8 mouse cellular contexts compared by ENCODE assay signal in the genomic region with DNA sequence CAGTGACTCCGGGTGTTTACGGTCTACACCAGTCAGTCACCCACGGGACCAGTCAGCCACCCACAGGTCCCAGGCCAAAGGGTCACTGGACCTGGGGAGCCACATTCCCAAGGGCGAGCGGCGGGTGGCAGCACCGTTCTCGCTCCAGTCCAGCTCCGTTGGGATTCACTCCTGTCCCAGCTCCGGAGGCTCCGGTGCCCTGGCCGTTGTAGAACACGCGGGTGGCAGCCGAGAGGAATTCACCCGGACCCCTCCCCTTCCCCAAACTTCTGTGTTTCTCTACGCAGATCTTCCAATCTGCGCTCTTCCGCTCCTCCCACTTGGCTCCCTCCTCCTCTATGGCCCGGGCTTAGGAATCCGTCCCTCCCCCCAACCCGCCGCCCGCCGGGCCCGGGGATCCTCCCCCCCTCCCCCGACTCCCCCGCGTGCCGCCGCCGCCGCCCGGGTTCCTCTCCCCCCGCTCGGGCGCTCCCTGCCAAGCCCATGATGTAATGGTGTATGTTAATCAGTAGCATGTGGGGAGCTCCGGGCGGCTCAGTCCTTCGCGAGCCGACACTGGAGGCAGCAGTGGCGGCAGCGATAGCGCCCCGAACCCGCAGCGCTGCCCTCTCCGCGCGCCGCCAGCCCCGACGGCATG. TPM values are rescaled to one million over a fixed set of nuclear protein-coding genes. Genes with fewer than 3 reads are reported as not detected.
DNase-seq lines count a peak whose midpoint lies in the region; ATAC-seq and TF ChIP-seq lines count a peak whose summit lies in the region.

A gene (plus strand): TSS at position 424 of the 637 bp plus-strand sequence.

- DNase-seq in adipocyte (ENCODE audit: low spot score) = peak; percentile 78
- peak; percentile 85 for DNase-seq in embryo, embryonic 10.5 days (ENCODE audit: low spot score)
- DNase-seq in gastrocnemius, postnatal 14 days = peak; percentile 90
- peak; percentile 74 for DNase-seq in hindbrain, postnatal 0 days (ENCODE audit: low spot score)
- peak; percentile 46 to 64 for DNase-seq in left cerebral cortex, adult 8-10 months (ENCODE audit: low spot score in 2 of 2)
- peak; percentile 80 to 81 for DNase-seq in right cerebral cortex, postnatal 10 days (ENCODE audit: low spot score in 2 of 2)
- peak; percentile 79 to 81 for DNase-seq in urinary bladder, postnatal 4 days (ENCODE audit: low spot score in 2 of 2)

- no peaks in the 10 kb centered on the region for H3K9me3 ChIP-seq in hindbrain, postnatal 0 days (ENCODE audit: low read length)

- H3K27me3 ChIP-seq in hindbrain, postnatal 0 days (ENCODE audit: insufficient read depth, low read length) = no peaks in the 10 kb centered on the region

- peak; percentile 49 for TF ChIP-seq CTCF in hindbrain, postnatal 0 days (IDR thresholded peaks at IDR 0.05; ENCODE audit: low read depth)

- 2% methylated on average over 40 of the region's 54 CpGs for WGBS in hindbrain, postnatal 0 days
- under 1% methylated on average over 36 of the region's 54 CpGs for WGBS in macrophage (ENCODE audit: missing documents)

- H3K4me3 ChIP-seq in hindbrain, postnatal 0 days (ENCODE audit: low read length) = peak within 1 kb of the TSS; percentile 60
- H3K4me3 ChIP-seq in macrophage (ENCODE audit: inconsistent target) = peak within 1 kb of the TSS; percentile 42; the same call in 1 of the 2 replicates

- no peaks in the 10 kb centered on the region for H3K36me3 ChIP-seq in hindbrain, postnatal 0 days (ENCODE audit: insufficient read depth, low read length)
- H3K36me3 ChIP-seq in macrophage (ENCODE audit: inconsistent target) = no peaks in the 10 kb centered on the region

- peak within 1 kb of the TSS; percentile 66 for H3K9ac ChIP-seq in hindbrain, postnatal 0 days (replicated peaks; ENCODE audit: low read length)

- H3K79me2 ChIP-seq in macrophage (ENCODE audit: inconsistent target) = no peaks in the 10 kb centered on the region

- H3K4me1 ChIP-seq in hindbrain, postnatal 0 days (ENCODE audit: insufficient read depth, low read length) = no peaks in the 10 kb centered on the region

- intact Hi-C loops in gastrocnemius, postnatal 14 days (cut with DNase I; ENCODE audit: low total_unique reads) = loop anchor here (5.0 kb wide), 1 partner anchor 120 kb away; no protein-coding TSS in a partner anchor

- peak; percentile 67 for ATAC-seq in hindbrain, postnatal 0 days

- H3K4me2 ChIP-seq in hindbrain, postnatal 0 days (ENCODE audit: low read depth, low read length) = peak within 1 kb of the TSS; percentile 99

- peak within 1 kb of the TSS; percentile 64; the same call in 1 of the 2 replicates for H3K27ac ChIP-seq in hindbrain, postnatal 0 days
- no peak within 1 kb of the TSS for H3K27ac ChIP-seq in macrophage

RNA-seq across cellular contexts. Expression of the gene that starts here (rescaled TPM):
- 10 to 100 TPM; 29.2 to 42.4 TPM for total RNA-seq in gastrocnemius, postnatal 14 days (2021)
- 14.3 and 14.7 TPM in 2 replicates for total RNA-seq in hindbrain, postnatal 0 days (2014; rRNA removed)
- 4.4 and 4.9 TPM in 2 replicates for polyA plus RNA-seq in hindbrain, postnatal 0 days (2015; fragmentation: Nextera tagmentation; extraction: Ambion mirVana)
- total RNA-seq in left cerebral cortex, adult 8-10 months (2022) = 10 to 100 TPM; 24.1 to 31.0 (median 26.4) TPM
- total RNA-seq in macrophage (2018; cell fraction: chromatin; rRNA removed) = 100 to 1,000 TPM in 3 of 26 experiments, 10 to 100 TPM in 12, 1 to 10 TPM in 11; 3.2 to 105 (median 11.8) TPM
- total RNA-seq in macrophage (2018; cell fraction: cytosol; rRNA removed) = 10 to 100 TPM in 12 of 26 experiments, 1 to 10 TPM in 13, under 1 TPM in 1; 0.91 to 19.6 (median 5.0) TPM
- 10 to 100 TPM in 13 of 26 experiments, 1 to 10 TPM in 13; 1.2 to 89.5 (median 12.6) TPM for total RNA-seq in macrophage (2018; cell fraction: nucleus; rRNA removed)
- polyA plus RNA-seq in macrophage (2018) = 1.8 to 13.6 TPM (median 8.6 TPM) in 3 replicates
